Mouse (Mus musculus): Measurements from ENCODE around the gene Gtdc1.

Gene Gtdc1

DNA sequence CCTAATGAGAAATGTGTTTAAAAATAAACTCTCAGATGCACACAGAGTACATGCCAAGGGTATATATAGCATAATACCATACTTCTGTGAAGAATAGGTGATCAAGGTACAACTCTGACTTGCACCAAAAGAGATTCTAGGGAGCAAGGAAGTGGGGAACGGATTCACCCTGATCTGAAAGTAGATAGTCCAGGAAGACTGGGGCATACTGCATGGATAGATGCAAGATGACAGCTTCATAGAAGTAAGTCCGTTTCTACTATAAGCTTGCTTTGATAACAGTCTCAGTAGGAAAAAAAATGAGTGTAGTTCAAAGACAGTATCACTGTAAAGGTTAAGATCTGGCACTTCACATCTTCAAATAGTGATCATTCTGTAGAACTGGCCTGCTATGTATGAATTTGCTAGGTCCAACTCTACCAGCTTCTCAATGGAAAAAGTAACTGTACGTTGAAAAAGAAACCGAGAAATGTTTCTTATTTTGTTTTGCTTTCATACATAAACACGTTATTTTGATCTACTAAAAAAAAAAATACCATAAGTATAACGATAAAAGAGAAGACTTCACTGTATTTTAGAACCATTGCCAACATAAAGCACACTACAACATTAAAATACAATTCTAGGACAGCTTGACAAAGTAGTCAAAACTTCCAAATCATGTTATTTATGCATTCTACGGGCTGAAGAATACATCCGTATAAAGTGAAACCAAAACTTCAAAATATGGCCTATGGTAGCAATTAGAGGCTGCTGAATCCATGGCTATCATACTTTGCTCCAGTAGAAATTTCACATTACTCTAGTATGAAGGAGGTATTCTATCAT lies 4.2 kb downstream of the Gtdc1 start:
- DNase-seq = no peak

DNA sequence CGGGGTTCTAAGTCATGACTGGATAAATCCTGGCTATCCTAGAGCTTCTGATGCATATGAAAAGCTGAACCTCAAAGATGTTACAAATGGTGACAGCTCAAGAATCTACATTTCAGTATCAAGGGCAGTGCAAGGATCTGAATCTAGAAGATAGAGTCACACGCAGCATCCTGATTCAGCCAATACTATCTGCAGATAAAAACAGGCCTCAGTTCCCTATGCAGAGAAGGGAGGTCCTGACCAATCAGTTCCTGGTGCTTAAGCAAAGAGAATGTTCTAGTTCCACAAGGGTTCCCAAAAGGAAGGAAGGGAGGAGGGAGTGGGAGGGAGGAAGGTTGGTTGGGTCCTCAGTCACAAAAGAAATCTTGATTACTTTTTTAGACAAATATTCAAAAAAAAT lies 5.0 kb downstream of the Gtdc1 start:
- no peak for DNase-seq

DNA sequence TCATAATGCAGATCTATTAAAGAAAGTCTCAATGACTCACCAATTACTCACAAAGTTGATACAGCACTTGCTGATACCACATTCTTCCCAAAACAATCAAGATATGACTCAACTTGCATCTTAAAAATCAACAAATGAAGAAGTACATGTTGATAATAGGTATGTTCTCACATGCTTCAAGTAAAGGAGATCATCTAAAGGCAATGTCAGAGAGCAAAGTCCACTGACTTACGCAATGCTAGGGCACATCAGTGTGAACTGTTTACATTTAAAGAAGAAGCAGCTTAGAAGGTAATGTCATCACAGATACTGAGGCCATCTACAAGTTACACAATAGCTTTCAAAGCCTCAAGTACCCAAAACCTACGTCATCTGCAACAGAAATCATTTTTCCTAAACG lies 7.0 kb downstream of the Gtdc1 start:
- no peak for DNase-seq

DNA sequence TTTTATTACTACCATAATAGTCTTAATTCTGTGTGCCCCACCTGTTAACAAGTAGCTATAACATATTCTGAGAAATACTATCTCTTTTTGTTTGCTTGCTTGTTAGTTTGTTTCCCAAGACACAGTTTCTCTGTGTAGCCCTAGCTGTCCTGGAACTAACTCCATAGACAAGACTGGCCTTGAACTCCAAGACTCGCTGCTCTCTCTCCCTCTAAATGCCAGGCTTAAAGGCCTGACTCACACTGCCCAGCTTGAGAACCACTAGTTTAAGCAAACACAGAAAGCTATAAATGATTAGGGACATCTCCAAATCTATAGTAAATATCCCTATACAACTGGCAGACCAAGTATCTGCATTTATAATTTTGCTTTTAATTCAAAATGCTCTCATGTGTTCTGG lies 8.1 kb downstream of the Gtdc1 start:
- DNase-seq = no peak

DNA sequence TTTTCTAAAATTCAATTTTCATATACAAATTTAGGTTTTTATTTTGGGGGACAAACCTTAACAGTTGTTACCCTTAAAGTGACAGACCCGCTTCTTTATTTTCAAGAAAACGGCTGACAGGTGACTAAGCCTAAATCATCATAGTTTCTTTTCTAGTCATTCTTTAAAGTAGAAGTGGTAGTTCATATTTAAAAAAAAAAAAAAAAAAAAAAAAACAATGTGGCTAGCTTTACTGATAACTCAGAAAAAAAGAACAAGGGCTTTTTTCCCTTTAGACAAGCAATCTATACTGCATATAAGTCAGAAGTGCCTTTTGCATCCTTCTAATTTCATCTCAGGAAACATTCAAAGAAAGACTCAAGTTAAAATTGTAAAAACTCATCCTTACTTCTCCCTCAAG lies 8.7 kb downstream of the Gtdc1 start:
- DNase-seq = no peak

DNA sequence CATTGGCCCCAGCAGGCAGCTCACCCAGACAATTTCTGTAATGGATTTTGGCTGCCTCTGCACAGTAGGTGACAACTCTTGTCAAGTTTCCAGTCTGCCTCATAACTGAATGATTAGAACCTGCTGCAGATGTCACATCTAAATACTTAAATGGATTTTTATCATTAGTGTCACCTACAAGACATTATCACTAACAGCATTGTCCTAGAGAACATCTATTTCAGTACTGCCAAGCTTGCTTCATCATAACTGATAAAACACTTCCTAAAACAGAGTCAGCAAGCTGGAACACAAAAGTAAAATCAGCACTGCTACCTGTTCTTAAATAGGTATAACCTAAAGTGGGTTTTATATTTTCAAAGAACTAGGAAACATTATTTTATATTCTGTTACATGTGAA lies 11.2 kb downstream of the Gtdc1 start:
- DNase-seq = no peak

DNA sequence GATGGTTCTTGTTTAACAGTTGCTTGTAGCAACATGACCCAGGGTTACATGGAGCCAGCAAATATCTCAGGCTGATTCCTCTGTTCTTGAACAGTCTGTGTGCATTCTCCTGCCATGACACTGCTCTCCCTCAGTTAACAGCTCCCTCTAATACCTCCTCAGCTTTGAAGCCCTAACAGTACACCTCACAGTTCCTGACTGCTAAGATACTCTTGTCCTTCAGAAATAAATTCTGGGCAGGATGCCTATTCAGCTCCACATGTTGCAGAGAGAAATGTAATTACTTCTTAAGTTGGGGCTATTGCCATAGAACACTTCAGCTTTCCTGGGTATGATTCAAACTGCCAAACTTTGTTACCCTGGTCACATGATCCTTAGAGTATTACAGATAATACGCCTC lies 29.7 kb downstream of the Gtdc1 start:
- DNase-seq = no peak

DNA sequence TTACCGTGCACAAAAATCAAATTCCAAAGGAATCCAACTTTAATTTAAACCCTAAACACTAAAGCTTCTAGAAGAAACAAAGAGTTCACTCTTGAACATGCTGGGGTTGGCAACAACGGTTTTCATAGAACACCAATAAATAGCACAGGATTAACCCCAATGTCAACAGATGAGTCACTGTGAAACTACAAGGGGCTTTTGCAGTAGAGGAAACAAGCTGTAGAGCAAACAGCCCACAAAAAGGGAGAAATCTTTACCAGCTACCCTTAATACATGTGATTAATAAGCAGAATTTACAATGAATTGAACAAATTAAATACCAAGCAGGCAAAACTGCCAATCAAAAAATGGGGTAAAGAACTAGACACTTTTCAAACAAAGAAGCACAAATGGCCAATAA lies 53.7 kb downstream of the Gtdc1 start:
- DNase-seq = no peak

DNA sequence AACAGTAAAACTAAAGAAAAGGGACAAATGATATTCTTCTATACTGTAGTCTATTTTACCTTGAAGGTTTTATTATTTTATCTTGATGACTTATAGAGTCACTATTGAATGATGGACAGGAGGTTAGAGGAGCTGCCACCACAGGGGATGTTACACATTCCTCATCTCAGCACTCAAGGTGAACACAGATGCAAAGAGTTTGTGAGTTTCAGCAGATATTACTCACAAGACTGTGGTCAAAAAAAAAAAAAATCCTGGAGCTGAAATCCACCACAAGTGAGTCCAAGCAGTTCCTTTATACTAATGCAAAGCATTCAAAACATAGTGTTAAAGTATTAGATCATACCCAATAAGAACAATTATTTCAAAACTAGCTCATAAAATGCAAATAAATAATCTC lies 62.7 kb downstream of the Gtdc1 start:
- no peak for DNase-seq

DNA sequence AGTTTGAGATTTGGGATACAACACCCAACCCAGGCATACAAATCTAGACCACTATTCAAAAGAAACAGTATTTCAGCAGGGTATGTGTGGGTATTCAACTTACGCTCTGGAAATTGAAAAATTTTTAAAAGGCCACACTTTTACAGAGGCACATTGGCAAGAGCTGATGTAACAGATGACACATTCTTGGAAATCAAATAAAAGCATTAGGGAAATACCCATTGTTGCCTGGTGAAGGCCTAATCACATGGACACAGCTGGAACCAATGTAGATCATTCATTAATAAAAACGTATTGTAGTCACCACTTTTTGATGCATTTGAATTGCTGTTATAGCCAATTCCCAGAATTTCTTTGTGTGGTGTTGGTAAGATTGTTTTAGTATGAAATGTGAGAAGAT lies 73.0 kb downstream of the Gtdc1 start:
- no peak for DNase-seq

DNA sequence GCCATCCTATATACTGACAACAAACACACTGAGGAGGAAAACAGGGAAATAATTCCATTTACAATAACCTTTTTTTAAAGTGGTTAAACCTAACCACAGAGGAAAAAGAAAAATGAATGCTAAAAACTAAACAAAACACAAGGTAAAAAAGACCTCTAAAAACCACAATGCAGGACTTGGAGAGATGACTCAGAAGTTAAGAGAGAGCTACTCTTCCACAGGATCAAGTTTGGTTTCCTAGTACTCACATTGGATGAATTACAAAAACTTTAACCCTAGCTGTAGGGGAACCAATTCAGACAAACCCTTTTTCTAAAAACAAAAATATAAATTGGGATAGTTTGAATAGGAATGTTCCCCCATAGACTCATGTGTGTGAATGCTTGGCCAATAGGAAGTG lies 77.8 kb downstream of the Gtdc1 start:
- DNase-seq = no peak

DNA sequence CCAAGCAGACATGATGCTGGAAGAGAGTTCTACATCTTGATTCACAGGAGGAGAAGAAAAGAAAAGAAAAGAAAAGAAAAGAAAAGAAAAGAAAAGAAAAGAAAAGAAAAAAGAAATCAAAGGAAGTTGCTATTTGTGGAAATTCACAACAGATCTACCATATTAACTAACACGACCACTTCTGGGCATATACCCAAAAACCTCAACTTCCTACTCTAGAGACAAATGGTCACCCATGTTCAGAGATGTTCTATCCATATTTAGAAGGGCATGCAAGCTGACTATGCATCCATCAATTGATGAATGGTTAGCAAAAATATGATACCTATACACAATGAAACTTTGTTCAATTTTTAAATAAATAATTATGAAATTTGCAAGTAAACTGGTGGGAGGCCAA lies 79.3 kb downstream of the Gtdc1 start:
- no peak for DNase-seq

DNA sequence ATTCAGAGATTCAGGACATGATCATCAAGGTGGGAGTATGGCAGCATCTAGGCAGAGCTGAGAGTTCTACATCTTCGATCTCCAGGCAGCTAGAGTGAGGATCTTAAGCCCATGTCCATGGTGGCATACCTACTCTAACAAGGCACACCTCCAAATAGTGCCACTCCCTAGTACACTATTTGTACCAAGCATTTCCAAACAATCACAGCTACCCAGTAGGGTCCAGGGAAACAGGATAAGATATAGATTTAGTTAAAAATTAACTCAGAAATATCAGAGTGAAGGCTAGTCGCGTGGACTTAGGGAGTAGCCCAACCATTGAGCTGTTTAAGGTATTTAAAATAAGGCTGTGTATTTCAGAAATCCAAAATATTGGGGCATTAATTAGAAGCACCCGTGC lies 82.0 kb downstream of the Gtdc1 start:
- DNase-seq = no peak

DNA sequence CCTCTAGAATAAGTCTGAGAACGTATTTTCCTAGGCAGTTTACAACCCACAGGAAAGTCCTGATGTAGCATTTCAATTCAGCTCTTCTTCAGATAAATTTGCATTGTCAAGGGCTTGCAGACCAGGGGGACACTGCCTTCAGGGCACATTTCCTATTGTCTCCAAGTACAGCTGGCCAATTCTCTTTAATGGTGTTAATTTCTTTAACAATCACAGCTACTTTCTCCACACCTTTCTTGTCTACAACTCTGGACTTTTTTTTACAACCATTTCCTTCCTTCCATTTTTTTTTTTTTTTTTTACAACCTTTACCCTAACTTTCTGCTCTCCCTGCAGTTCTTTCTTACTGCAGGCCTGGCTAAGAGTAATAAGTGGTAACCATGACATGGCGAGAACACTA lies 97.7 kb downstream of the Gtdc1 start:
- DNase-seq = no peak

DNA sequence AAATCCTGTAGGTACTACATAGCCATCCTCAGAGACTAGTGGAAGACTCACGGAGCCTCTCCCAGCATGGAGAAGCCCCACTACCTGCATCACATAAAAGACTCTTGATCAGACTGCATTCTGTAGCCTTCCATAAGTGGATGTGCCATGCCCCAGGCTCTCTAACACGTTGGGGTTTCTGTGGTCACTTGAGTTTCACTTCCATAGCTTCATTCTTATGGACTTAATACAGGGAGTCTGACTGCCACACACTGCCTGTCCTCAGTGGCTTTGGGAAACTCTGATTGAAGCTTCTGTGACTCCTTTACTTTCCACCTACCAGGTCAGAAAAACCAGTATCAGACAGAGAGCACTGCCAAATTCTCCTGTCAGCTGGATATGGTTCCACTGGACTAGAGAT lies 98.1 kb downstream of the Gtdc1 start:
- no peak for DNase-seq

DNA sequence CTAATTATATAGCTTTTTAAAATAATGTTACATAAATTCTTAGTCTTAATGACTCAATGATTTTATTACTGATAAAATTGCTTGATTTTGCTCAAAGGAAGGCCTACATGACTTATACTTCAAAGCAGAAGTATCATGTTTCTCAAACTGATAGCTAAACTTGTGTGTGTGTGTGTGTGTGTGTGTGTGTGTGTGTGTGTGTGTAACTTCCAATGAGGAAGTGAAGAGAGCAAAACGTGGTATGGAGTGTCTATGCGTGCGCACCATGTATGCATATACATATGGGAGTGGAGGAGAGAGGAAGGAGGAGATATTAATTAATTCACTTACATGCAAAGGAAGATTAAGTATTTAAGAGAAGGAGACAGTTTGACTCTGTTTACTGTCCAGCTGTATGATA lies 100.8 kb downstream of the Gtdc1 start:
- DNase-seq = no peak

DNA sequence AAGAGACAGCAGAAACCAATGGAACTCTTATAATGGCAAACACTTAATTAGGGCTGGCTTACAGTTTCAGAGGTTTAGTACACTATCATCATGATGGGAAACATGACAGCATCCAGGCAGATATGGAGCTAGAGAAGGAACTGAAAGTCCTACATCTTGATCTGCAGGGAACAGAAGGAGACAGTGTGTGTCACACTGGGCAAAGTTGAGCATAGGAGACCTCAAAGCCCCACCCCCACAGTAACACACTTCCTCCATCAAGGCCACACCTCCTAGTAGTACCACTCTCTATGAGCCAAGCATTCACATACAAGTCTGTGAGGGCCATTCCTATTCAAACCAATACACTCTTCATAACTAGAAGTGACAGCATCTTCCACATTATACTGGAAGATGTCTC lies 109.7 kb downstream of the Gtdc1 start:
- no peak for DNase-seq

DNA sequence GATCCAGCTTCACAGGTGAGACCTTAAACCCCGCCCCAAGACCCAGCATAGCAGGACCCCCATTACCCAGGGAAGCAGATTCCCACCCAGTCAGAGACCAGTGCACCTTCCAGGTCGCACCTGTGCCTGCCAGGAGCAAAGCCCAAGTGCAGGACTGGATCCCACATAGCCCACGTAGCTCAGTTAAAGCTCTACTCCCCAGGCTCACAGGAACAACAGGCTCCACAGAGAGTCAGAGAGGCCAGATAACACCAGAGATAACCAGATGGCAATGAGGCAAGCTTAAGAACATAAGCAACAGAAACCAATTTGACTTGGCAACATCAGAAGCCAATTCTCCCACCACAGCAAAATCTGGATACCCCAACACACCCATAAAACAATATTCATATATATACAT lies 113.7 kb downstream of the Gtdc1 start:
- DNase-seq = no peak

DNA sequence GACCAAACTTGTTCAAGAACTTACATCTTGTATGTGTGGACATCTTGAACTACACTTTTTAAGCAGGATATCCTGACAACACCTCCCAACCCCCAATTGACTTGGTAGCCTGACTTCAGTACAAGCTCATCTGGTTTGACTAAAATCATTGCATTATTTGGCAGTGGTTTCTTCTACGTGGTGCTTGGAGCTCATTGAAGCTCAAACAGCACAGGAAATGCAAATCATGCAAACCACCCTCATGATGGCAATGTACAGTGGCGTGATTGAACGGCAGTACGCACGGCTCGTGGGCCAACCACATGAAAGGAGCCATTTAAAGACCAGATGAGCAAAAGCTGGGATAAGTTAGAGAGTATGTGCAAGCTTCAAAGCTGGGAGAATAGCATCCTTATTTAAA lies 123.0 kb downstream of the Gtdc1 start:
- no peak for DNase-seq

DNA sequence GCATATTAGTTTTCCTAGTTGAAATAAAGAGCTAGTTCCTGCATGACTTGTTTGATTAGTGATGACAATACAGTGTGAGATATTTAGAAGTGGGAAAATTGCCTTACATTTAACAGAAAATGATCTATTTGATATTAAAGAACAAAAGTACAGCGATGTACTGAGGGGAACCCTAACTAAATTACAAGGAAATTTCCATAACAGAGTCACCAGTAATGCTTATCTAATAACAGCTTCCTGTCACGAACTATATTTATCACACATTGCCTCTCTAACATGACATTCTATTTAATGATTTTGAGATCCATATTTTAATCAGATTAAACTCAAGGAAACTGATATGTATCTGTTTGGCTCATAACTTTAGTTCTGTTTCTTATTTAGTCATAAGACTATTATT lies 126.1 kb downstream of the Gtdc1 start:
- no peak for DNase-seq

DNA sequence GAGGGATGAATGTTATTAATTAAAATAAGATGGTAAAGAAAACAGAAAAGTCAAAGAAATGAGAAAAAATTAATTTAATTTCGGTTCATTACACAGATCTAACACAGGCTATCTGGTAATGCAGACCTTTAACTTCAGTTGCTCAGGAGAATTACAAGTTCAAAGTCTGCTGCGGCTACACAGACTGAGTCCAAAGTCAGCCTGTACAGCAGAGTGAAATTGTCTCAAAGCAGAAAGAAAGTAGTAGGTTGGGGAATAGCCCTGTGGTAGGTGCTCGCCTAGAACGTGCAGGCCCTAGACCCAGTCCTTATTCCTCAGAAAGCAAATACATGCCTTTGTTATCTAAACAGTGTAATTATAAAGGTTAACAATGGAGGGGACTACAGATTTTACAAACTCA lies 135.6 kb downstream of the Gtdc1 start:
- no peak for DNase-seq

DNA sequence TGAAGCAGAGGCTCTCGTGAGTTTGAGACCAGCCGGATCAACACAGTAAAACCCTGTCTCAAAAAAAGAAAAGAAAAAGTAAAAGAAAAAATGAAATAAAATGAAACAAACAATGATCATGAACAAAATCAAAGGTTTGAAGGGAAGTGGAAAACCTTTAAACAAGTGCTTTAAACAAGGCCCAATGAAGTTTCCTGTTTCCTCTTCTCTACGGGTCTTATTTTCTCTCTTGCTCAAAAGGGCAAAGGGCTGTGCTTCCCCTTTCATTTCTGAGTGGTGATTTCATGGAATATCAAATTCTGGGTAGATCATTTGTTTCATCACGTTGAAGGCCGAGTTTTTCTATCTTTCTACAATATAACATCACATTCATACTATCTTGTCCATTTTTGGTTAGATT lies 136.3 kb downstream of the Gtdc1 start:
- DNase-seq = no peak

DNA sequence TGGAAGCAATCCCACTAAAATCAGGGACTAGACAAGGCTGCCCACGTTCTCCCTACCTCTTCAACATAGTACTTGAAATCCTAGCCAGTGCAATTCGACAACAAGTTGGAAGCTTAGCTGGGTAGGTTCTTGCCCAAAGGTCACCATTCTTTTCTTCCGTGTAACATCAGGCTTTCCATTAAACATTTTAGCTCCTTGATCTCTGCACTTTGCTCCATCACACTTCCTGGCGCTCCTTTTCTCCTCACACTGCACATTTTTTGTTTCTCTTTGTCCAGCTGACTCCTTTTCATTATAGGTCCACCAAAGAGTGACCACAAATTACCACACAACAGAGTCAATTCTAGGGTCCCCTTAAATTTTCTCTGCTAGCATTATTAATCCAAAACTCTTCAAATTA lies 144.7 kb downstream of the Gtdc1 start:
- no peak for DNase-seq

DNA sequence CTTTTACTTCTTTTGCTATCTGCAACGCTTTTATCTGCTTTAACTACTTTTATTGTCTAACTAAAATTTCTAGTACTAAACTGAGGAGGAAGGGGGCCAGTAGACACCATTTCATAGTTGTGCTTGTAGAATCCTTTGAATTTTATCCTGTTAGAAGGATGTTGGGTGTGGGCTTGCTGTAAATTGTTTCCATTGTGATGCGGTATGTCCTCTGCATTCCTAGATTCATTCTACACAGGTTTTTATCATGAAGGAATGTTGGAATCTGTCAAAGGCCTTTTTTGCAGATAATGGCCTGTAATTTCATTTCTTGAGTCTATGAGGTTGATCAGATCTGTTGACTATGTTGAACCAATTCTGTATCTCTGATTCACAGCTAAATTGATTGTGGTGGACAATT lies 146.5 kb downstream of the Gtdc1 start:
- DNase-seq = no peak

DNA sequence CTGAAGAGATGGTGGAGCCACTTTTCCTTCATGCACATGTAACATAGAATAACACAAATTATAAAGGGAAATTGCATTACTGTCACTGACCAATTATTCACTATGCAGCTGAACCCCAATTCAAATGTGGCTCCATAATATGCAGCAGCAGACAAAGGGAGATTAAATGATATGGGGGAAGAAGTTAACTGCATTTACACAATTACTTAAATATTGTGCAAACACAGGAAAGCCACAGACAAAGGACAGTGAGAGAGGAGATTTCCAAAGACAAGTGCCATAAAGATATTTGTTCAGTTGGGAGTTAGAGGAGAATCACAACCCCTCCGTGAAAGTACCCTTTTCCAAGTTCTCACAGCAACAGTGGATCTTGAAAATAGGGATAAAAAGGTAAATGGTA lies 163.6 kb downstream of the Gtdc1 start:
- DNase-seq = no peak

DNA sequence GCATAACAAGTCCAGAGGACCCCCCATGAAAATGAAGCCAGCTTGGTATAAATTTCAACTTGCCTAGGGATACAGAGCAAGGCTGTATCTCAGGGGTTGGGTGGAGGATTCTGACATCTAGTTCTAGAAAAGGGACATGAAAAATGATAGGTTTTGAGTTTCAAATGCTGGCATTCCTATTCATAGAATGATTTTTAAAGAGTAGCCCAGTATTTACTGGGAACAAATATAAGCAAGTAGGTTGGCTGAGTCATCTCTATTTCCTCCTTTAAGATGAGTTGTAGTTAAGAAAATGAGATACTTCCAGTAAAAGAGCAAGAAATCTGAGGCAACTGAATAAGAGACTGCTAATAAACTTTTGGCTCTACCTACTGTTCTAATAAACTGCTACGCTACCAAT lies 190.8 kb downstream of the Gtdc1 start:
- DNase-seq = no peak
